Mouse (Mus musculus) spleen, adult 18-20 months (tissue): ENCODE measurements at regions not wholly inside any gene's neighbourhood (a gene's known extent, or its start where the extent isn't known, plus 50 kb on each side); places are given as distances from the start of the nearest gene placed in this dataset.

ENCODE experiments used
- DNase-seq, 2 experiments: peaks; one replicate each; pipeline ENCODE4 v3.0.0; 2022; ENCODE audit warnings: mixed read lengths in 2 of 2

GRCm38 (mm10) chr11:113096209-113096608 lies 314.2 kb downstream of the Sox9 start:
- no peak for DNase-seq

GRCm38 (mm10) chr11:113098360-113098759 lies 316.3 kb downstream of the Sox9 start:
- DNase-seq: no peak

- no peak for DNase-seq
Measured at GRCm38 (mm10) chr11:113100800-113101199, 318.8 kb downstream of the Sox9 start.

- no peak for DNase-seq
Measured at GRCm38 (mm10) chr11:113101534-113101933, 319.5 kb downstream of the Sox9 start.

GRCm38 (mm10) chr11:113103161-113103845 lies 321.3 kb downstream of the Sox9 start:
- DNase-seq: no peak

- DNase-seq: no peak
Measured at GRCm38 (mm10) chr11:113105371-113105770, 323.3 kb downstream of the Sox9 start.

GRCm38 (mm10) chr11:113107205-113107844 lies 325.3 kb downstream of the Sox9 start:
- DNase-seq: no peak

- DNase-seq: no peak
Measured at GRCm38 (mm10) chr11:113107966-113108699, 326.1 kb downstream of the Sox9 start.

GRCm38 (mm10) chr11:113109096-113109495 lies 327.1 kb downstream of the Sox9 start:
- no peak for DNase-seq

GRCm38 (mm10) chr11:113113220-113113817 lies 331.3 kb downstream of the Sox9 start:
- DNase-seq: no peak

GRCm38 (mm10) chr11:113117179-113117898 lies 335.3 kb downstream of the Sox9 start:
- no peak for DNase-seq

GRCm38 (mm10) chr11:113120570-113120969 lies 338.5 kb downstream of the Sox9 start:
- no peak for DNase-seq

GRCm38 (mm10) chr11:113121307-113121706 lies 339.3 kb downstream of the Sox9 start:
- no peak for DNase-seq

GRCm38 (mm10) chr11:113122137-113122536 lies 340.1 kb downstream of the Sox9 start:
- DNase-seq: no peak

GRCm38 (mm10) chr11:113122964-113123363 lies 340.9 kb downstream of the Sox9 start:
- DNase-seq: no peak

- no peak for DNase-seq
Measured at GRCm38 (mm10) chr11:113125832-113126231, 343.8 kb downstream of the Sox9 start.

GRCm38 (mm10) chr11:113129192-113129591 lies 347.2 kb downstream of the Sox9 start:
- DNase-seq: no peak

GRCm38 (mm10) chr11:113129975-113130374 lies 348.0 kb downstream of the Sox9 start:
- DNase-seq: no peak

- no peak for DNase-seq
Measured at GRCm38 (mm10) chr11:113132078-113133064, 350.3 kb downstream of the Sox9 start.

GRCm38 (mm10) chr11:113133407-113133806 lies 351.4 kb downstream of the Sox9 start:
- DNase-seq: no peak

- DNase-seq: no peak
Measured at GRCm38 (mm10) chr11:113135261-113135660, 353.2 kb downstream of the Sox9 start.
